Mouse (Mus musculus): ENCODE results near the gene Spred2.

Spred2 gene

DNA sequence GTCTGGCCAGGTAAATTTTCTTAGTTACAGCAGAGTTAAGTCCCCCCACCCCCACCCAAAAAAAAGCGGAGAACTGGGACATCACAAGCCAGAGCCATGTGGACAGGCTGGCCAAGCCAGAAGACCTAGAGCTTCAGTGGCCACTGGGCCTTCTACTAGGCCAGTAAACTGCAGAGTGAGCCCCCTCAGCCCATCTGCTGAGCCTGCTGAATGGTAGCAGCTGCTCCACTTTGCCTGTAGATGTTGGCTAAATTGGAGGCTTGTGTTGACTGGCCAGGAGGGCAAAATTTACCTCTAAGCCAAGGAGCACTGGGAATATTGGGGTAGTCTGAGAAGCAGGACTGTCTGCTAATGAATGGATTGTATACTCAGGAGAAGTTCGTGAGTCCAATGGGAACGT, 36.4 kb downstream of the Spred2 start:
- TF ChIP-seq GATA4 (IDR thresholded peaks at IDR 0.05; ENCODE audit: insufficient replicate concordance, low read length): no peak

- TF ChIP-seq GATA4 (IDR thresholded peaks at IDR 0.05; ENCODE audit: insufficient replicate concordance, low read length): no peak
Measured at GRCm38 (mm10) chr11:19961088-19961487, 36.9 kb downstream of the Spred2 start.

DNA sequence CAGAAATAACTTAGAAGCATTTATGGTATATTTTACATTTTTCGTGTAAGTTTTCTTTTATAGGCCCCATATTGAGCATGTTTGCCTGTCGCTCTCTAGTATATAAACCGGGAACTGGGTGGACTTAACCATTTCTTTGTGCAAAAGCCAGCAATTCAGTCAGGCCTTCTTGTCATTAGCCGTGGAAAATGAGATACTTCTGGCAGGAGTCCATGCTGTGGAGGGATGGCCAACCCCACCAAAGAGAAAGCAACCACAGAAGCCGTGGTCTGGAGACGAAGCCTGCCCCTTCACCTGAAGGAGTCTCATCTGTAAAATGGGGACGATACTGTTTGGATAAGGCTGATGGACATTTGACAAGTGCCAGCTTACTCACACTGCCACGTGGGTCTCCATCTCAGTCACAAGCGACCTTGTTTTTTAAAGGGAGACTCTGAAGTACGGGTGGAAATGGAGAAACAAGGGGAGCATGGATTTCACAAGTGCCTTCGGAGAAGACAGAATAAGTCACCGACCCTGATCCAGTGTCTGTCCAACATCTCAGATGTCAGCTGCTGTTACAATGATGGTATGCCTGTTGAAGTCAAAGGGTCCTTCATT, 37.7 kb downstream of the Spred2 start:
- no peak for TF ChIP-seq GATA4 (IDR thresholded peaks at IDR 0.05; ENCODE audit: insufficient replicate concordance, low read length)

DNA sequence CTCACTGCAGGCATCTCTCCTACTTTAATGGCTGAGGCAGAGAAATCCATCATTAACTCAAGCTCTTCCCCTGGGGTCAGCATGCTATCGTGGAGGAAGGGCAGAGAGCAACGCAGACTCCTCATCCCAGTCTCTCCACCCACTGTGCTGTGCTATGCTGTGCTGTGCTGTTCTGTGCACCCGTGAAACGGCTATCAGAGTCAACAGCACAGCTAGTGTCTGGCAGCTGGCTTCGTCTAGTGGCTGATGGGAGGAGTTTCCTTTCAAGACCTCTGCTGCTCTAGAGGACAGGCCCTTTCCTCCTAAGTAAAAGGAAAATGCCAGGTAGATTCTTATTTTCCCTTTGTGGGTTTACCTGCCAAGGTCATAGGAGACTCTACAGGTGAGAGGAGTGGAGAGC, 38.6 kb downstream of the Spred2 start:
- TF ChIP-seq GATA4 (IDR thresholded peaks at IDR 0.05; ENCODE audit: insufficient replicate concordance, low read length): peak; percentile 89

DNA sequence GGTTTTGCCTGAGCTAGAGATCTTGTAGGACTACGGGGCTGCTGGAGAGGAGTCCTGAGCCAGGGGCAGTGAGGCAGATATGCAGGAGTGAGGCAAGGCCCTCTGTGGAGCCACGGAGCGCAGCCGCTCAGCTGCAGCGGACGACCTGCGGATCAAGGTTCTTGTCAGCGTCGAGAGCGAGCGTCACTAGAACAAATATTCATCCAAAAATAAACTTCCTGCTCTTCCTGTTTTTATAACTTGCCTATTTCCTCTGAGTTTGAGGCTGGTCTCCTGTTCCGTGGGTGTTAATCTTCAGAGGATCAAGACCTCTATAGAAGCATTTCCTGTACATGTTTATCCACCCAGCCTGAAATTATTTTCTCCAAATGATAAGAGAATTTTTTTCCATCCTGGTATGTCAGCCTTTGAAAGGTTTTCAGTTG, 39.6 kb downstream of the Spred2 start:
- TF ChIP-seq GATA4 (IDR thresholded peaks at IDR 0.05; ENCODE audit: insufficient replicate concordance, low read length): peak; percentile 51; the same call in 1 of the 2 replicates

DNA sequence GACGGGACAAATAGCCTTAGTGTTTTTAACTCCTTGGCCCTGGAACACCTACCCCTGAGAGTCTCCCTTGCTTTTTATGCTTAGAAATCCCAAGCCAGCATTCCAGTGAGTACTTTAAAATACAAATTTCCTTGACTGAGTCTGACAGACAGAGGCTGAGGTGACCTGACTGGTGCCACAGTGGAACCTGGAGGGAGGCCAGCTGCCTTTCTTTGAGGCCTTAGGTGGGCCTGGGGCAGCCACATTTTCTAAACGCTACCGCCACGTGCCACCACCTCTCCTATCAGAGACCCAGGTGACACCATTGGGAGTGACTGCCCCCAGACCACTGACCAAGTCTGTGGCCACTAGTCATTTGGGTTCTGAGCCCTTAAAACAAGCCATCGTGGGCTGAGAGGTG, 40.2 kb downstream of the Spred2 start:
- no peak for TF ChIP-seq GATA4 (IDR thresholded peaks at IDR 0.05; ENCODE audit: insufficient replicate concordance, low read length)

DNA sequence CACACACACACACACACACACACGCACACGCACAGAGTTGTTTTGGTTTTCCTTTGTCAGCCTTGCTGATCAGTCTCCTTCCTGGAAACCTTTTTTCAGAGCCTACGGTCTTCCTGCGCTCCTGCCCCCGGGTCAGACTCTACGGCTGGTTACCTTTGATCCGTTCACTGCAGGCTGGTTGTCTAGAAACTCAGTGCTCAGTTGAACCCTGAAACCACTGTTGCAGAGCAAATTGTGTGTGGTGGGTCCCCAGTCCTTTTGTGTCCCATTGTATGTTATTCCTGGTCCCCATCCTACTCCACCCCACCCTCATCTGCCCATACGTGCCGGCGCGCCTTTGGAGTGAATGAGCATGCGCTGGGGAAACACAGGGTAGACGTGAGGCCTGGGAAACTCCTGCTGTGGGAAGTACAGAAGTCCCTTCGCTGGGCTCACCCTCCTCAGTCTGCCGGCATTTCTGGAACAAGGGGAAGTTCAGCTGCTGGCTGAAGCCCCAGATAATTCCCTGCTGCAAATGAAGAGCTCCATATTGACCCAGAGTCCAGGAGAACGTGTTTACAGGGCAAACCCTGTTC, 40.9 kb downstream of the Spred2 start:
- peak; percentile 39; the same call in 1 of the 2 replicates for TF ChIP-seq GATA4 (IDR thresholded peaks at IDR 0.05; ENCODE audit: insufficient replicate concordance, low read length)

DNA sequence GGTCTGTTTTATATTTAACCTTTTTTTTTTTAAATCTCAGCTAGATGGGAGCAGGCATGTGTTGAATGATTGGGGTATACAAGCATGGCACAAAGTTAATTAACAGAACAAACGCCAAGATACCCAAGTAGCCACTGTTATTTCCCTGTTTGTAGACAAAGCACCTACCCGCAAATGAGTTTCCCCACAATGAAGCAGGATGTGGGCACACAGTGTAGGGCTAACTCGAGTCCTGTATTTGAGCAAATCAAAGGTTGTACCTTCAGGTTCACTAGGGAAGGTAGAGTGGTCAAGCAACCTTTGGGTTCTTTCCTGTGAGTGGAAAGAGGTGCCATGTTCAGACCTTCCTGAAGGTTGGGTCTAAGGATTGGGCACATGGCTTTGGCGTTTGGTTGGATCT, 41.5 kb downstream of the Spred2 start:
- no peak for TF ChIP-seq GATA4 (IDR thresholded peaks at IDR 0.05; ENCODE audit: insufficient replicate concordance, low read length)

DNA sequence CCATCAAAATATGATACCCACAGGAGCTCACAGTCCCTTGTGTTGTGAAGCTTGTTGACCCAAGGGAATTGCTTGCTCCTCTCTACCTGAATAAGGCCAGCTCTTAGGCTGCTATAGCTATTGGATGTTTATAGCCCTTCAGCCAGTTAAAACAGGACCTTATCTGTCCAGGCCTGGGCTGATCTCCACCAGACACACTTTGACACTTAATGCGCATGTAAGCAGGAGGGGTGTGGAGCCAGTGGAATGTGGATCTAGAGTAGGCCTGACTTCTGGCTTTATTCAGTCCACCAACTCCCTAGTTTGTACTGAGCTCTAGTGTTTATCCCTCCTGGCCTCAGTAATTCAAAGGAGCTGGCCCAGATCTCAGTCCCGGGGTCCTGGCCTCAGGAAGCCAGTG, 42.1 kb downstream of the Spred2 start:
- no peak for TF ChIP-seq GATA4 (IDR thresholded peaks at IDR 0.05; ENCODE audit: insufficient replicate concordance, low read length)

- TF ChIP-seq GATA4 (IDR thresholded peaks at IDR 0.05; ENCODE audit: insufficient replicate concordance, low read length): no peak
Measured at GRCm38 (mm10) chr11:19969584-19969983, 45.4 kb downstream of the Spred2 start.

- TF ChIP-seq GATA4 (IDR thresholded peaks at IDR 0.05; ENCODE audit: insufficient replicate concordance, low read length): no peak
Measured at GRCm38 (mm10) chr11:19971954-19972750, 48.0 kb downstream of the Spred2 start.

GRCm38 (mm10) chr11:19973032-19973790, 49.0 kb downstream of the Spred2 start:
- TF ChIP-seq GATA4 (IDR thresholded peaks at IDR 0.05; ENCODE audit: insufficient replicate concordance, low read length): no peak

- TF ChIP-seq GATA4 (IDR thresholded peaks at IDR 0.05; ENCODE audit: insufficient replicate concordance, low read length): no peak
Measured at GRCm38 (mm10) chr11:19976032-19976431, 51.9 kb downstream of the Spred2 start.

GRCm38 (mm10) chr11:19977687-19978086, 53.5 kb downstream of the Spred2 start:
- no peak for TF ChIP-seq GATA4 (IDR thresholded peaks at IDR 0.05; ENCODE audit: insufficient replicate concordance, low read length)

DNA sequence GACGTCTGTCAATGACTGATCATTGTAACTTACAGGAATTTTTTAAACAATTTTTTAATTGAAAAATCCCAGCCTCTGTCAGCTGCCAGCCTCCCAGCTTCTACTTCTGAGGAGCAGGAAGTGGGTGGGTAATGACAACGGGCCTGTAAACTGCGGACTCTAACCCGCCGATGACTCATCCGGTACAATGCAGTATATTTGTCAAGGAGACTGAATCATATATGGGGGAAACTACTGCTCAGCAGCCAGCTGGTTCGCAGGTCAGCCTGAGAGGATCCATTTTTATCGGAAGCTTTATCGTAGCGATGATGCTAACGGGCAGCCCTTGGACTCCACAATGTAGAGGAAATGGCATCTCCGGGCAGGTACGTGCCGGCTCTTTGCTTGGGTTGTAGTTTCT, 55.2 kb downstream of the Spred2 start:
- TF ChIP-seq GATA4 (IDR thresholded peaks at IDR 0.05; ENCODE audit: insufficient replicate concordance, low read length): no peak

Measured in liver, adult (tissue).